31 mouse cellular contexts compared by ENCODE assay signal in the genomic region with DNA sequence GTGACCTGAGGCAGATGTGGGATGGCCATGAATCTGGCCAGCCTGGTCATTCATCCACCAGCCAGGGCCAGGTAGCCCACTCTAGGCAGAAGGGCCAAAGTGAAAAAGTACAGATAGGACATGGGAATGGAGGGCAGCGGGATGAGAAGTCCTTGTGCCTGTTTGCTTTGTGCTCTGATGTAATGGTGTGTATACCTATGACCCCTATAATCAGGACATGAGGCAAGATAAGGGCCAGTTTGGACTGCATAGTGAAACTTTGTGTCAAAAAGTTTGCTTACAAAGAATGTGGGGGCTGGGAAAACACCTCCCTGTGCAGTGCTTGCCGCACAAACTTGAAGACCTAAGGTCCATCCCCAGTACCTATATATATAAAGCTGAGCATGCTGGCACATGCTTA. TPM values are rescaled to one million over a fixed set of nuclear protein-coding genes. Genes with fewer than 3 reads are reported as not detected.
DNase-seq lines count a peak whose midpoint lies in the region; ATAC-seq and TF ChIP-seq lines count a peak whose summit lies in the region.
"Had no signal": no experiment of that assay in that cellular context is flagged by ENCODE, and none has a peak within 500 bp of the region (broad histone marks: within the 10 kb centered on the region; RNA-seq: fewer than 3 reads in every experiment).

No protein-coding gene starts in this region.

- peaks cover 2% of the 10 kb centered on the region for H3K36me3 ChIP-seq in liver, embryonic 11.5 days (ENCODE audit: control insufficient read depth, insufficient read depth, low read length)
- peaks cover 3% of the 10 kb centered on the region; the same call in 1 of the 2 replicates for H3K36me3 ChIP-seq in liver, adult 2 months (ENCODE audit: control insufficient read depth, insufficient read depth, low read length)
- H3K36me3 ChIP-seq in liver, embryonic 13.5 days: no peaks in the 10 kb centered on the region; the same call in 1 of the 2 replicates
- H3K36me3 ChIP-seq in liver, embryonic 16.5 days (ENCODE audit: control insufficient read depth, insufficient read depth): no peaks in the 10 kb centered on the region
- H3K36me3 ChIP-seq in forebrain, embryonic 14.5 days (ENCODE audit: control insufficient read depth, insufficient read depth, low read length): peaks cover 57% of the 10 kb centered on the region
- peaks cover 58% of the 10 kb centered on the region for H3K36me3 ChIP-seq in hindbrain, embryonic 16.5 days (ENCODE audit: control insufficient read depth, insufficient read depth, low read length)

- peak; percentile 7 for DNase-seq in liver
- no peak for DNase-seq in liver, embryonic 11.5 days (ENCODE audit: low spot score)
- DNase-seq in liver, adult 2 months (ENCODE audit: extremely low read depth, low read depth, low spot score): peak; percentile 67
- no peak for DNase-seq in liver, embryonic 13.5 days
- DNase-seq in forebrain, embryonic 14.5 days (ENCODE audit: low spot score): no peak
- DNase-seq in heart, postnatal 14 days: no peak
- DNase-seq: adrenal gland, adult 8-10 months; adrenal gland, postnatal 14 days; adrenal gland, postnatal 36 days; B cell, adult 2 months; cerebellum, adult 11-12 months; cerebellum, adult 2 months; cerebellum, adult 9-10 months; cerebellum, postnatal 10 days; cerebellum, postnatal 25 days; embryo, embryonic 11 days had no signal

- H3K27ac ChIP-seq in liver, embryonic 11.5 days (ENCODE audit: low read depth, low read length): no peak overlapping the region
- no peak overlapping the region for H3K27ac ChIP-seq in liver, adult 2 months (replicated peaks; ENCODE audit: insufficient read depth, low read depth, low read length)
- peak overlapping the region; percentile 55 for H3K27ac ChIP-seq in liver, embryonic 13.5 days
- H3K27ac ChIP-seq in liver, embryonic 16.5 days (ENCODE audit: low read length): peak overlapping the region; percentile 62
- no peak overlapping the region for H3K27ac ChIP-seq in forebrain, embryonic 14.5 days (ENCODE audit: low read depth, low read length)
- no peak overlapping the region for H3K27ac ChIP-seq in hindbrain, embryonic 16.5 days (ENCODE audit: low read depth, low read length)
- H3K27ac ChIP-seq: embryonic facial prominence, embryonic 13.5 days; embryonic facial prominence, embryonic 15.5 days; forebrain, embryonic 10.5 days; forebrain, embryonic 12.5 days; forebrain, embryonic 15.5 days had no signal

- no peaks in the 10 kb centered on the region for H3K79me2 ChIP-seq in liver, adult 2 months (ENCODE audit: control insufficient read depth, insufficient read depth, low read length)

- no peak overlapping the region for H3K4me2 ChIP-seq in liver, embryonic 11.5 days
- no peak overlapping the region for H3K4me2 ChIP-seq in liver, embryonic 13.5 days
- H3K4me2 ChIP-seq in liver, embryonic 16.5 days (ENCODE audit: low read depth, low read length): no peak overlapping the region
- no peak overlapping the region for H3K4me2 ChIP-seq in forebrain, embryonic 14.5 days (ENCODE audit: low read length)
- no peak overlapping the region for H3K4me2 ChIP-seq in hindbrain, embryonic 16.5 days (ENCODE audit: low read length)
- H3K4me2 ChIP-seq: embryonic facial prominence, embryonic 13.5 days; embryonic facial prominence, embryonic 15.5 days; forebrain, embryonic 12.5 days; forebrain, embryonic 15.5 days had no signal

- intact Hi-C loops in heart, postnatal 14 days (cut with DNase I): no loop called here

- 77% methylated on average over 2 of the region's 2 CpGs for WGBS in liver, embryonic 11.5 days
- 24% methylated on average over 2 of the region's 2 CpGs for WGBS in liver, adult 2 months
- 72% methylated on average over 2 of the region's 2 CpGs for WGBS in liver, embryonic 13.5 days (ENCODE audit: insufficient replicate concordance)
- 82% methylated on average over 2 of the region's 2 CpGs for WGBS in liver, embryonic 16.5 days (ENCODE audit: insufficient replicate concordance)
- WGBS in forebrain, embryonic 14.5 days: 92% methylated on average over 2 of the region's 2 CpGs
- 94% methylated on average over 2 of the region's 2 CpGs for WGBS in hindbrain, embryonic 16.5 days

- no peak overlapping the region for H3K9ac ChIP-seq in liver, embryonic 11.5 days (ENCODE audit: low read depth, low read length)
- H3K9ac ChIP-seq in liver, adult 2 months (ENCODE audit: low read depth, low read length): no peak overlapping the region
- no peak overlapping the region for H3K9ac ChIP-seq in liver, embryonic 13.5 days
- no peak overlapping the region for H3K9ac ChIP-seq in liver, embryonic 16.5 days (ENCODE audit: low read depth, low read length)
- H3K9ac ChIP-seq in forebrain, embryonic 14.5 days (ENCODE audit: low read length): no peak overlapping the region
- H3K9ac ChIP-seq in hindbrain, embryonic 16.5 days (ENCODE audit: low read depth, low read length): no peak overlapping the region
- H3K9ac ChIP-seq: embryonic facial prominence, embryonic 13.5 days; embryonic facial prominence, embryonic 15.5 days; forebrain, embryonic 12.5 days; forebrain, embryonic 15.5 days had no signal

- no peaks in the 10 kb centered on the region for H3K27me3 ChIP-seq in liver, embryonic 11.5 days (replicated peaks; ENCODE audit: control insufficient read depth, insufficient read depth, low read length)
- H3K27me3 ChIP-seq in liver, adult 2 months (ENCODE audit: control insufficient read depth, insufficient read depth, low read length): no peaks in the 10 kb centered on the region
- H3K27me3 ChIP-seq in liver, embryonic 13.5 days: no peaks in the 10 kb centered on the region
- no peaks in the 10 kb centered on the region for H3K27me3 ChIP-seq in liver, embryonic 16.5 days (ENCODE audit: control insufficient read depth, insufficient read depth, low read depth, low read length)
- H3K27me3 ChIP-seq in forebrain, embryonic 14.5 days (replicated peaks; ENCODE audit: control insufficient read depth, insufficient read depth, low read length): no peaks in the 10 kb centered on the region
- H3K27me3 ChIP-seq in hindbrain, embryonic 16.5 days (replicated peaks; ENCODE audit: control insufficient read depth, insufficient read depth, low read length): no peaks in the 10 kb centered on the region
- H3K27me3 ChIP-seq: CH12.LX; embryonic facial prominence, embryonic 13.5 days; embryonic facial prominence, embryonic 15.5 days; forebrain, embryonic 12.5 days; forebrain, embryonic 15.5 days; Patski had no signal

- no peak for TF ChIP-seq POLR2A in liver, adult 2 months (IDR thresholded peaks at IDR 0.05; ENCODE audit: extremely low read depth, insufficient read depth, low read length)

- H3K4me3 ChIP-seq in liver, embryonic 11.5 days (ENCODE audit: low read depth, low read length): no peak overlapping the region
- no peak overlapping the region for H3K4me3 ChIP-seq in liver, adult 2 months (ENCODE audit: insufficient read depth, low read depth, low read length)
- H3K4me3 ChIP-seq in liver, embryonic 13.5 days (replicated peaks): no peak overlapping the region
- H3K4me3 ChIP-seq in liver, embryonic 16.5 days (ENCODE audit: low read depth, low read length): no peak overlapping the region
- no peak overlapping the region for H3K4me3 ChIP-seq in forebrain, embryonic 14.5 days (ENCODE audit: low read depth, low read length)
- no peak overlapping the region for H3K4me3 ChIP-seq in hindbrain, embryonic 16.5 days (ENCODE audit: low read length)
- H3K4me3 ChIP-seq: embryonic facial prominence, embryonic 13.5 days; embryonic facial prominence, embryonic 15.5 days; erythroblast, embryonic 14.5 days; forebrain, embryonic 10.5 days; forebrain, embryonic 12.5 days; forebrain, embryonic 15.5 days had no signal

- no peak for TF ChIP-seq CTCF in liver, adult 2 months (IDR thresholded peaks at IDR 0.05; ENCODE audit: low read depth, low read length)

- H3K4me1 ChIP-seq in liver, embryonic 11.5 days (replicated peaks; ENCODE audit: control insufficient read depth, insufficient read depth, low read length): no peaks in the 10 kb centered on the region; the same call in 1 of the 2 replicates
- H3K4me1 ChIP-seq in liver, adult 2 months (ENCODE audit: control insufficient read depth, insufficient read depth, low read length): peaks cover 3% of the 10 kb centered on the region
- peaks cover 43% of the 10 kb centered on the region for H3K4me1 ChIP-seq in liver, embryonic 13.5 days (replicated peaks)
- H3K4me1 ChIP-seq in liver, embryonic 16.5 days (ENCODE audit: control insufficient read depth, low read depth, low read length): peaks cover 17% of the 10 kb centered on the region
- H3K4me1 ChIP-seq in forebrain, embryonic 14.5 days (ENCODE audit: control insufficient read depth, insufficient read depth, low read length): no peaks in the 10 kb centered on the region
- no peaks in the 10 kb centered on the region; the same call in 1 of the 2 replicates for H3K4me1 ChIP-seq in hindbrain, embryonic 16.5 days (ENCODE audit: control insufficient read depth, insufficient read depth, low read depth, low read length)
- H3K4me1 ChIP-seq: embryonic facial prominence, embryonic 13.5 days; embryonic facial prominence, embryonic 15.5 days; forebrain, embryonic 10.5 days; forebrain, embryonic 12.5 days; forebrain, embryonic 15.5 days had no signal

- ATAC-seq in liver, embryonic 11.5 days (replicated peaks; ENCODE audit: low FRiP score): no peak
- 0 out of 2 replicates have a peak, but pooled peaks have one; percentile 4 for ATAC-seq in liver, embryonic 13.5 days (ENCODE audit: low read depth)
- ATAC-seq in liver, embryonic 16.5 days (ENCODE audit: low read depth): peak; percentile 59
- ATAC-seq in forebrain, embryonic 14.5 days: no peak
- no peak for ATAC-seq in hindbrain, embryonic 16.5 days
- ATAC-seq: activated CD4-positive, CD25-positive, alpha-beta regulatory T cell, adult 4 months; CD4-positive, CD25-positive, alpha-beta regulatory T cell, adult 4 months; Patski had no signal

- H3K9me3 ChIP-seq in liver, embryonic 11.5 days (ENCODE audit: control insufficient read depth, low read length): no peaks in the 10 kb centered on the region
- H3K9me3 ChIP-seq in liver, embryonic 13.5 days (replicated peaks): no peaks in the 10 kb centered on the region
- no peaks in the 10 kb centered on the region for H3K9me3 ChIP-seq in liver, embryonic 16.5 days (replicated peaks; ENCODE audit: control insufficient read depth, low read length)
- no peaks in the 10 kb centered on the region for H3K9me3 ChIP-seq in forebrain, embryonic 14.5 days (replicated peaks; ENCODE audit: control insufficient read depth, low read length)
- H3K9me3 ChIP-seq in hindbrain, embryonic 16.5 days (ENCODE audit: control insufficient read depth, low read length): no peaks in the 10 kb centered on the region
- H3K9me3 ChIP-seq: embryonic facial prominence, embryonic 13.5 days; embryonic facial prominence, embryonic 15.5 days; forebrain, embryonic 10.5 days; forebrain, embryonic 12.5 days; forebrain, embryonic 15.5 days; G1E had no signal

RNA-seq across cellular contexts. Expression of gene Evi5l, which starts 19.8 kb away (rescaled TPM):
- polyA plus RNA-seq in liver, embryonic 11.5 days (2014; fragmentation: Nextera tagmentation; extraction: Ambion mirVana): 10.8 and 12.5 TPM in 2 replicates
- total RNA-seq in liver, adult 2 months (2014; rRNA removed): 3.2 TPM in 2 replicates
- polyA plus RNA-seq in liver, adult 2 months (2012; rRNA removed): 5.3 and 8.0 TPM in 2 replicates
- polyA plus RNA-seq in liver, embryonic 13.5 days (2015; fragmentation: Nextera tagmentation; extraction: Ambion mirVana): 5.6 and 6.3 TPM in 2 replicates
- polyA plus RNA-seq in liver, embryonic 16.5 days (2015; fragmentation: Nextera tagmentation; extraction: Ambion mirVana): 5.7 and 6.0 TPM in 2 replicates
- polyA plus RNA-seq in forebrain, embryonic 14.5 days (2014; fragmentation: Nextera tagmentation; extraction: Ambion mirVana): 45.9 and 70.0 TPM in 2 replicates
- polyA plus RNA-seq in hindbrain, embryonic 16.5 days (2015; fragmentation: Nextera tagmentation; extraction: Ambion mirVana): 116 and 126 TPM in 2 replicates
- 10 to 100 TPM; 22.2 to 24.5 TPM for total RNA-seq in heart, postnatal 14 days (2021)

RNA-seq across cellular contexts. Expression of gene Prr36, which starts 31.1 kb away (rescaled TPM):
- 1.0 and 1.4 TPM in 2 replicates for polyA plus RNA-seq in liver, embryonic 11.5 days (2014; fragmentation: Nextera tagmentation; extraction: Ambion mirVana)
- 0.13 and 0.37 TPM in 2 replicates for total RNA-seq in liver, adult 2 months (2014; rRNA removed)
- 0.24 and 0.34 TPM in 2 replicates for polyA plus RNA-seq in liver, adult 2 months (2012; rRNA removed)
- polyA plus RNA-seq in liver, embryonic 13.5 days (2015; fragmentation: Nextera tagmentation; extraction: Ambion mirVana): 0.24 and 0.46 TPM in 2 replicates
- polyA plus RNA-seq in liver, embryonic 16.5 days (2015; fragmentation: Nextera tagmentation; extraction: Ambion mirVana): 0.32 and 0.47 TPM in 2 replicates
- polyA plus RNA-seq in forebrain, embryonic 14.5 days (2014; fragmentation: Nextera tagmentation; extraction: Ambion mirVana): 25.3 and 38.7 TPM in 2 replicates
- polyA plus RNA-seq in hindbrain, embryonic 16.5 days (2015; fragmentation: Nextera tagmentation; extraction: Ambion mirVana): 42.8 and 43.2 TPM in 2 replicates
- total RNA-seq in heart, postnatal 14 days (2021): under 1 TPM in 1 of 2 experiments, not detected in 1; 0.05 TPM
- polyA plus RNA-seq: erythroblast, embryonic 14.5 days had no signal

RNA-seq across cellular contexts. Expression of gene Lrrc8e, which starts 40.5 kb away (rescaled TPM):
- 0.21 TPM in 2 replicates for polyA plus RNA-seq in liver, embryonic 11.5 days (2014; fragmentation: Nextera tagmentation; extraction: Ambion mirVana)
- total RNA-seq in liver, adult 2 months (2014; rRNA removed): 0.13 and 0.18 TPM in 2 replicates
- 0.06 and 0.24 TPM in 2 replicates for polyA plus RNA-seq in liver, adult 2 months (2012; rRNA removed)
- 0.09 and 0.13 TPM in 2 replicates for polyA plus RNA-seq in liver, embryonic 13.5 days (2015; fragmentation: Nextera tagmentation; extraction: Ambion mirVana)
- 0.30 and 0.38 TPM in 2 replicates for polyA plus RNA-seq in liver, embryonic 16.5 days (2015; fragmentation: Nextera tagmentation; extraction: Ambion mirVana)
- polyA plus RNA-seq in forebrain, embryonic 14.5 days (2014; fragmentation: Nextera tagmentation; extraction: Ambion mirVana): not detected in 2 replicates
- polyA plus RNA-seq in hindbrain, embryonic 16.5 days (2015; fragmentation: Nextera tagmentation; extraction: Ambion mirVana): not detected in 2 replicates
- under 1 TPM; 0.14 to 0.20 TPM for total RNA-seq in heart, postnatal 14 days (2021)
- total RNA-seq: common myeloid progenitor, adult 5-6 weeks had no signal
- polyA plus RNA-seq: activated CD4-positive, CD25-positive, alpha-beta regulatory T cell, adult 4 months; cerebellum, adult 2 months; erythroblast, embryonic 14.5 days; forebrain, embryonic 15.5 days had no signal

RNA-seq across cellular contexts. Expression of gene Cd209g, which starts 52.3 kb away (rescaled TPM):
- polyA plus RNA-seq in liver, embryonic 11.5 days (2014; fragmentation: Nextera tagmentation; extraction: Ambion mirVana): not detected in 2 replicates
- total RNA-seq in liver, adult 2 months (2014; rRNA removed): not detected in 2 replicates
- 0.22 and 3.9 TPM in 2 replicates for polyA plus RNA-seq in liver, adult 2 months (2012; rRNA removed)
- not detected in 2 replicates for polyA plus RNA-seq in liver, embryonic 13.5 days (2015; fragmentation: Nextera tagmentation; extraction: Ambion mirVana)
- 0.12 and 0.21 TPM in 2 replicates for polyA plus RNA-seq in liver, embryonic 16.5 days (2015; fragmentation: Nextera tagmentation; extraction: Ambion mirVana)
- not detected in 2 replicates for polyA plus RNA-seq in forebrain, embryonic 14.5 days (2014; fragmentation: Nextera tagmentation; extraction: Ambion mirVana)
- 0.09 TPM in 1 of 2 replicates, not detected in the other for polyA plus RNA-seq in hindbrain, embryonic 16.5 days (2015; fragmentation: Nextera tagmentation; extraction: Ambion mirVana)
- not detected for total RNA-seq in heart, postnatal 14 days (2021)
- total RNA-seq: CH12.LX; common myeloid progenitor, adult 5-6 weeks had no signal
- polyA plus RNA-seq: activated CD4-positive, CD25-positive, alpha-beta regulatory T cell, adult 4 months; embryonic facial prominence, embryonic 11.5 days; embryonic facial prominence, embryonic 13.5 days; embryonic facial prominence, embryonic 15.5 days; erythroblast, embryonic 14.5 days; forebrain, embryonic 10.5 days; forebrain, embryonic 12.5 days; forebrain, embryonic 15.5 days; G1E; Patski had no signal

RNA-seq across cellular contexts. Expression of gene Map2k7, which starts 52.4 kb away (rescaled TPM):
- 11.8 and 13.9 TPM in 2 replicates for polyA plus RNA-seq in liver, embryonic 11.5 days (2014; fragmentation: Nextera tagmentation; extraction: Ambion mirVana)
- 9.5 and 12.4 TPM in 2 replicates for total RNA-seq in liver, adult 2 months (2014; rRNA removed)
- polyA plus RNA-seq in liver, adult 2 months (2012; rRNA removed): 23.3 and 26.1 TPM in 2 replicates
- polyA plus RNA-seq in liver, embryonic 13.5 days (2015; fragmentation: Nextera tagmentation; extraction: Ambion mirVana): 10.6 and 11.2 TPM in 2 replicates
- polyA plus RNA-seq in liver, embryonic 16.5 days (2015; fragmentation: Nextera tagmentation; extraction: Ambion mirVana): 8.6 and 9.5 TPM in 2 replicates
- polyA plus RNA-seq in forebrain, embryonic 14.5 days (2014; fragmentation: Nextera tagmentation; extraction: Ambion mirVana): 20.3 and 22.7 TPM in 2 replicates
- 24.8 and 28.5 TPM in 2 replicates for polyA plus RNA-seq in hindbrain, embryonic 16.5 days (2015; fragmentation: Nextera tagmentation; extraction: Ambion mirVana)
- total RNA-seq in heart, postnatal 14 days (2021): 10 to 100 TPM; 59.2 to 69.6 TPM

Comparison
In these comparisons a context has a peak if more than half of its experiments do, and no peak if none do; other contexts are left out.
1. DNase-seq: peak in liver (single experiment) and liver, adult 2 months (single experiment); none in liver, embryonic 11.5 days (single experiment), liver, embryonic 13.5 days (single experiment), forebrain, embryonic 14.5 days (single experiment) and heart, postnatal 14 days (0 of 2).
2. ATAC-seq: peak in liver, embryonic 13.5 days (single experiment) and liver, embryonic 16.5 days (single experiment); none in liver, embryonic 11.5 days (single experiment), forebrain, embryonic 14.5 days (single experiment) and hindbrain, embryonic 16.5 days (single experiment).
3. H3K27ac ChIP-seq: peak in liver, embryonic 13.5 days (single experiment) and liver, embryonic 16.5 days (single experiment); none in liver, embryonic 11.5 days (single experiment), liver, adult 2 months (single experiment), forebrain, embryonic 14.5 days (single experiment) and hindbrain, embryonic 16.5 days (single experiment).
4. RNA of gene Prr36, which starts 31.1 kb away (polyA plus RNA-seq): 42.8 to 43.2 TPM in hindbrain, embryonic 16.5 days and 25.3 to 38.7 TPM in forebrain, embryonic 14.5 days; 1.0 to 1.4 TPM in liver, embryonic 11.5 days, 0.32 to 0.47 TPM in liver, embryonic 16.5 days, 0.24 to 0.34 TPM in liver, adult 2 months and 0.24 to 0.46 TPM in liver, embryonic 13.5 days; every median in the first group is over 10 times any median in the second.